Mouse (Mus musculus) gastrocnemius, postnatal 4 days (tissue): ENCODE measurements around the gene Scnn1a. TPM values are rescaled to one million over a fixed set of nuclear protein-coding genes. Genes with fewer than 3 reads are reported as not detected.

ENCODE experiments used
- DNase-seq, 2 experiments: peaks; one replicate each; pipeline ENCODE4 v3.0.0; 2021 to 2022; ENCODE audit warnings: low spot score in 2 of 2, mixed read lengths in 2 of 2
- total RNA-seq, 2 experiments: library from RNA; stranded (reverse); gene quantifications; 2 replicates each; pipeline ENCODE4 v1.2.3; 2021

Gene Scnn1a
- total RNA-seq, 2 experiments from 2014 or later, result 0.39 to 0.86 TPM

- no peak for DNase-seq
Observed at GRCm38 (mm10) chr6:125307091-125307490, 13.4 kb upstream of the Scnn1a start.

GRCm38 (mm10) chr6:125308921-125309320 lies 11.5 kb upstream of the Scnn1a start:
- DNase-seq, result no peak

DNA sequence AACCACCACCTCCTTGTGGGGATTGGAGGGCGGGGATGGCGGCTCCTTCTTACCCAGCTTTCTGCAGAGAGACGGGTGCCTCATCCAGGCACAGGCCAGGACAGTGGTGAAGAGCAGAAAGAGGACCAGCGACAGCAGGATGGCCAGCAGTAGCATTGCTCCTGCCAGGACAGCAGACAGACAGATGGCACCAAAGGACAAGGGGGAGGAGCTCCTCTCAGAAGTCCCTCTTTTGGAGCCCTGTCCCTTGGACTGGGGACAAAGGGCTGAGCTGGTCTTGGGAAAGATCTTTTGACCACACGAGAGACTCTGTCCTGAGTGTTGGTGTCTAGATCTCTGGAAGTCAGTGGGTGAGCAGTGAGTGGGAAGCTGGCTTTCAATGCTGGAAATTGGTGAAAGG lies 11.1 kb upstream of the Scnn1a start:
- no peak for DNase-seq

DNA sequence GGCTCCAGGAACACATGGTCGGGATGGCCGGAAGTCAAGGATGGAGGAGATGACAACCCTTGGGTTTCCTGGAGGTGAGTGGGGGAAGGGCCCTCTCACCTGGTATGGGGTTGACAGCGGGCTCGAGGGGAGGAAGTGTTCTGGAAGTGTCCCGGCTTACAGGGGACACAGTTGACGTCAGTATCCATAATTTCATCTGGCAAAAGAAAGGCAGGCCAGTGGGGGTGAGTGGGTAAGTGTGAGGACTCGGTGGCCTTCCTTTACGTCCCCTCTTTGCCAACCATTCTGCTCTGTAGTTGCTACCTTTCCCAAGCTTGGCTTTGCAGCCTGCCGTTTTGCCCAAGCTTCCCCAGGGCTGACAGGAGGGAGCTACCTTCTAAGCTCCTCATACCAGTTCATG lies 8.3 kb upstream of the Scnn1a start:
- no peak for DNase-seq

GRCm38 (mm10) chr6:125312581-125313355 lies 7.7 kb upstream of the Scnn1a start:
- DNase-seq, result peak in 1 of 2 experiments; percentile 17

GRCm38 (mm10) chr6:125313546-125314230 lies 6.8 kb upstream of the Scnn1a start, which contains the start of gene Ltbr:
Gene Ltbr (minus strand): TSS chr6:125313885.
- DNase-seq, result peak; percentile 84 to 90

- DNase-seq, result no peak
Observed at GRCm38 (mm10) chr6:125314231-125314563, 6.3 kb upstream of the Scnn1a start.

DNA sequence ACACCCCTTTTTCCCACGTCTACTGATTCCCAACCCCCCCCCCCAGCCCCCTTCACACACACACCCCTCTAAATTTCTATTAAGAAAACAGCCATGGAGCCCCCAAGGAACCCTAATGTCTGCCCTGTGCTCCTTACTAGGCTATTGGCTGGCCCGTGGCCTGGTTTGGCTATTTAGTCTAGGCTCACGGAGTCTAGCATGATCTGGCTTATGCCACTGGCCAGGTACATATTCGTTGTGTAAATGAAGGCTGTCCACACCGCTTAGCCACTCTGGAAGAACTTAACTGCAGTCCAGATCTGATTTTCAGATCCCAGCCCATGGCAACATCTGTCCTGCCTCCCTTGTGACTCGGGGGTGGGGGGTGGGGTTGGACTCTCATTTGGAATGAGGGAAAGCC lies 5.7 kb upstream of the Scnn1a start:
- DNase-seq, result no peak

DNA sequence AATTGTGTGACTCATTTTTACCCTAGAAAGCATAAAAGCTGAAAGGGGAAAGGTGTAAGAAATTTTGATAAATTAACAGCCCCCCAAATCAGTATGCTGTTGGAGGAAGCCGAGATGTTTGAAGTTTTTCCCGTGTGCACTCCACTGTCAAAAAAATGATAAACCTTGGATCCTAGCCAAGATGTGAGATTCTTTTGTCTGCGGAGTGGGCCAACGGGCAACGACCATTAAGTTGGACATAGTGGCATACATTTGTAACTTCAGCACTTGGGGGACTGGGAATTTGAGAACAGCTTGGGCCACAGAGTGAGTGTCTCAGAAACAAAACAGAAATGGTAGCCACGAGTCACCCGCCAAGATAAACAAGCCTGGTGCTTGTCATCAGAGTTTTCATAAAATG lies 3.4 kb upstream of the Scnn1a start:
- DNase-seq, result no peak

- no peak for DNase-seq
Observed at GRCm38 (mm10) chr6:125318981-125319918, 1.2 kb upstream of the Scnn1a start.

GRCm38 (mm10) chr6:125319919-125320296 lies 551 bp upstream of the Scnn1a start:
- no peak for DNase-seq

DNA sequence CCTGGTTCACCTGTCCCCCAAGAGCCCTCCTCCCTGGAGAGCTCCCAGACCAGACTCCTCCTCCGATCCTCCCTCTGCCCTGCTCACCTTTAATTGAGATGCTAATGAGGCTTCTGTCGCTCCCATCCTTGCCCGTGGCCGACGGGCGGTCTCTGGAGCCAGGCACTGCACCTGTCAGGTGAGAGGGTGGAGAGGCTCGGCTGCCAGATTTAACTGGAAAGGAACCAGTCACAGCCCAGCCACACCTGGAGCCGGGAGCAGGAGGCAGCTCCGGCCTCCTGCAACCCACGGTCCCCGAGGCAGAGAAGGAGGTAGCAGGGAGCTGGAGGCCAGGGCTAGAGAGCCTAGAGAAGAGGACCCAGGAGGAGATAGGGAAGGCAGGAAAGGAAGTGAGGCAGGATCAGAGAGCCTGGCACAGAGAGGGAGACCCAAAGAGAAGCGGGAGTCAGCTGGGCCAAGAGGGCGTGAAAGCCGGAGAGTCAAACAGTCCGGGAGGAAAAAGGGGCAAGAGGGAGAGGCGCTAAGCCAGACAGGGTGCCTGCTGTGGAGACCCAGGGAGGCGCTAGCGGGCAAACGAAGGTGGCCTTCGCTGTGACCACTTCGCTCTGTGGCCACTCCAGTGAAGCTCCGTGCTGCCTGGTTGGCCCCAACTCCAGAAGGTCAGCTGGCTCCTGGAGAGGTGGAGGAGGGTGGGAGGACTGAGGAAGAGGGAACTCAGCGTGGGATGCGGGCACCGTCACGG lies 826 bp downstream of the Scnn1a start:
- DNase-seq, result no peak

- no peak for DNase-seq
Observed at GRCm38 (mm10) chr6:125322794-125323193, 2.3 kb downstream of the Scnn1a start.

GRCm38 (mm10) chr6:125323547-125323946 lies 3.1 kb downstream of the Scnn1a start:
- no peak for DNase-seq

DNA sequence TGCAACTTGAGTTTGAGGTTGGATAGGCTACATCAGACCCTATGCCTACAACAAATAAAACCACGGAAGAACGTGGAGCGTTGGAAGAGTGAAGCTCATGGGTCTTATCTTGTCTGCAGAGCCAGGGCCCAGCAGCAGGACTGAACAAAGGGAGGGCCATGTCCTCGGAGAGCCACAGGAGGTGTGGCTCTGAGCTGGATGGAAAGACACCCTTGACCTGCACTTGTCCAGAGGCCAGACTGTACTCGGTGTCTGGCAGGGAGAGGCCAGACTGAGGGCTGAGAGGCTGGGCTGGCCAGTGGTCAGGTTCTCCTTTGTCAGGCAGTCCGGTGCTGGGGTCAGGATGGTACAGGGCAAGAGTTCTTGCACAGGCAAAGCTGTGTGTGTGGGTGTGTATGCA lies 4.9 kb downstream of the Scnn1a start:
- DNase-seq, result no peak

- DNase-seq, result no peak
Observed at GRCm38 (mm10) chr6:125328243-125328642, 7.8 kb downstream of the Scnn1a start.

DNA sequence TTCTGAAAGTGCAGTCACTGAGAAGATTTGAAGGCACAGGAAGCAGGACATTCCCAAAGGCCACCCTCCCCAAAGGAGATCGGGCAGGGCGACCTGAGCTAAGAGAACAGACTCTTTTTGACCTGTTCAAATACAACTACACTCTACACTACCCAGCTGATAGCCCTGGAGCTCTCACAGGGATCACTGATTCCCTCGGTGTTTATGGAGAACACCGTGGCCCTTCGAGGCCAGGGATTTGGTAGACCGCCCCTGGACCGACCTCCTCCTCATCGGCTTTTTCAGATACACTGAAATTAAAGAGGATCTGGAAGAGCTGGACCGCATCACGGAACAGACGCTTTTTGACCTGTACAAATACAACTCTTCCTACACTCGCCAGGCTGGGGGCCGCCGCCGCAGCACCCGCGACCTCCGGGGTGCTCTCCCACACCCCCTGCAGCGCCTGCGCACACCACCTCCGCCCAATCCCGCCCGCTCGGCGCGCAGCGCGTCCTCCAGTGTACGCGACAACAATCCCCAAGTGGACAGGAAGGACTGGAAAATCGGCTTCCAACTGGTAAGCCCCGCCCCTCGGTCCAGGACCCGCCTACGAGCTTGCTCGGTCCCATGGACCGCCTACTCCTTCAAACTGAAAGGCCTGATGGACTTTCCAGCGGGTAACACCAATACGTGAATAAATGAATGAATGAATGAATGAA lies 10.3 kb downstream of the Scnn1a start:
- DNase-seq, result peak; percentile 71 to 86

- DNase-seq, result no peak
Observed at GRCm38 (mm10) chr6:125333112-125333899, 12.8 kb downstream of the Scnn1a start.

DNA sequence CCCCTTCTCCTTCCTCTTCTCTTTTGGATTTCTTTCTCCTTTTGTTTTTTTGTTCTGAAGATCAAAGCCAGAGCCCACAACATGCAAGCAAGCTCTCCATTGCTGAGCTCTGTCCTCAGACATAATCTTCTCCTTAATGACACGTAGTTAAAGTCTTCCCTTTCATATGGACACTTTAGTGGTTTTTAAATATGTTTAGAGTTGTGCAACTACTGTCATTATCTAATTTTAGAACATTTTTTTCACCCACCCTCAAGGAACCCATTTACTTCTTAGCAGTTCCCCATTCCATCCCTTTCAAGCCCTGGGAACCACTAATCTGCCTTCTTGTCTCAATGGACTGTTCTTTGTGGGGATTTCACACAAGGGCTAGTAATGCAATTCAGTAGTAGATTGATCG lies 13.9 kb downstream of the Scnn1a start:
- DNase-seq, result no peak
